Mouse (Mus musculus): Measurements from ENCODE around the gene Ppp1r21.

The Ppp1r21 gene

GRCm38 (mm10) chr17:88527781-88528180 lies 2.1 kb upstream of the Ppp1r21 start:
- DNase-seq (ENCODE audit: low read depth, low spot score), result peak; percentile 91

GRCm38 (mm10) chr17:88530236-88530619 lies 310 bp downstream of the Ppp1r21 start:
- DNase-seq (ENCODE audit: low read depth, low spot score), result peak; percentile 55

DNA sequence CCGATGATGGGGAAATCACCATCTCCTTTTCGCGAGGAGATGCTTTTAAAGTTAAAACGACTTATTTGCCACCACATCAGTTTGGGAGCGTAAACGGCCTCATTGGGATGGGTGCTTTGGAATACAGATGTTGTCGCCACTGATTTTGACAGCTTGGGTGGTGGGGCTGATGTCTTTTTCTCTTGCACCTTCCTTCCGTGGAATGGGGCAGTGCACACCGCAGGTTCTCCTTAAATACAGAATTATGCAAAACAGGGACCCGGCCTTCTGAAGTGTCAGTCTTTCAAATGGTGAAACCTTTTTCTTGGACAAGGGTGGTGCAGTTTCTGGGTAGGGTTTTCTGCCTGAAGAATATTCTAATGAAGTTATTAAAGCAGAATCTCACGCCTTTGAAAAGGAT lies 749 bp downstream of the Ppp1r21 start:
- no peak for DNase-seq (ENCODE audit: low read depth, low spot score)

GRCm38 (mm10) chr17:88531176-88531575 lies 1.3 kb downstream of the Ppp1r21 start:
- DNase-seq (ENCODE audit: low read depth, low spot score), result no peak

DNA sequence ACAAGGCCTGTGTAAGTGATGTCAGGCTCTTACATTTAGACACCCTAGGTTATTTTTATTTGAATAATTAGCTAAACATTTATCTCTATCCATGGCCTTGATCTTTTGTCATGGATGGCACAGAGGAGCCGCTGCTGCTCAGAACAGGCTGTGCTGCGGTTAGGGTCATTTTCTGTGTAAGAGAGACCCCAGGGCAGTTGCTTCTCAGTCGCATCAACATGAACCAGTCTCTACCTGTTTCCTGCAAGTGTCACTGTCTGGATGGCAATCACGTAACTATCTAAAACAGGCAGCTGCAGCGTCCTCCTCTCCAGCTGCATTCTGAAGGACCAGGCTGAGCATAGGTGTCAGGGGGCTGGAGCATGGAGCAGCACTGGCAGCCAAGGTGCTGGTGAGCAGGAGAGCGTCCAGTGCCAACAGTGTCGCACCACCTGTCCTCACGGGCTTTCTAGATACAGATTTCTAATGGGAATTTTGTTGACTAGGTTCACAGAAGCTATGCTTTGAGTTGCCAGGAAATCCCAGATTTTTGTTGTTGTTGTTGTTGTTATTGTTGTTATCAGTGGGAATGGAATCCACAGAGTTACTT lies 8.0 kb downstream of the Ppp1r21 start:
- no peak for DNase-seq (ENCODE audit: low read depth, low spot score)

DNA sequence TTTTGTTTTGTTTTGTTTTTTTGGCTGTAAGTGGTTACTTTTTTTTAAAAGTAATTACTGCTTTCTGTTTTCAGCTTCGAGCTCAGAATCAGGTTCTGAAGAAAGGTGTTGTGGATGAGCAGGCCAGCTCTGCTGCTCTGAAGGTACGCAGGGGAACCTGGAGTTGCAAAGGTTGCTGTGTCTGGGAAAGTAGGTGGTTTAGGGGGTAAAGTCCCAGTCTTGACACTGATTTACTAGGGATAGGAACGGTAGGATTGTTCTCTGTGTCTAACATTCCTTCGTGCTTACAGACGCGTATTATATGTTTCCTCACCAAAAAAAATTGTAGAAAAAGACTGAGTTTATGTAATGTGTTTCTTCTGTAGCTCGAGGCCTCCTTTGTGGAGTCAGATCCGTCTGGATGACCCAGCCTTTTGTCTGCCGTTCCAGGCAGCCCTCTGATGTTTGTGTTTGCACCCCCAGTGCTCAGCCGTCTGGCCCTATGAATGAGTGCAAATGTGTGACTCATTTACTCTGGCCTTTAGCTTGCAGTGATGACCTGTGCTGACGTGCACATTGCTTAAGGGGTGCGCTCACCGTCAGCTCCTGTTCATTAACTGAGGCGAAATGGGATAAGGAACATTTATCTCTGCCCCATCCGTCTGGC lies 13.0 kb downstream of the Ppp1r21 start:
- peak; percentile 66 for DNase-seq (ENCODE audit: low read depth, low spot score)

- no peak for DNase-seq (ENCODE audit: low read depth, low spot score)
Observed at GRCm38 (mm10) chr17:88543417-88543782, 13.5 kb downstream of the Ppp1r21 start.

GRCm38 (mm10) chr17:88545217-88545784 lies 15.4 kb downstream of the Ppp1r21 start:
- DNase-seq (ENCODE audit: low read depth, low spot score), result no peak

GRCm38 (mm10) chr17:88546745-88547144 lies 16.8 kb downstream of the Ppp1r21 start:
- no peak for DNase-seq (ENCODE audit: low read depth, low spot score)

- no peak for DNase-seq (ENCODE audit: low read depth, low spot score)
Observed at GRCm38 (mm10) chr17:88549411-88550191, 19.7 kb downstream of the Ppp1r21 start.

GRCm38 (mm10) chr17:88550351-88550750 lies 20.4 kb downstream of the Ppp1r21 start:
- no peak for DNase-seq (ENCODE audit: low read depth, low spot score)

DNA sequence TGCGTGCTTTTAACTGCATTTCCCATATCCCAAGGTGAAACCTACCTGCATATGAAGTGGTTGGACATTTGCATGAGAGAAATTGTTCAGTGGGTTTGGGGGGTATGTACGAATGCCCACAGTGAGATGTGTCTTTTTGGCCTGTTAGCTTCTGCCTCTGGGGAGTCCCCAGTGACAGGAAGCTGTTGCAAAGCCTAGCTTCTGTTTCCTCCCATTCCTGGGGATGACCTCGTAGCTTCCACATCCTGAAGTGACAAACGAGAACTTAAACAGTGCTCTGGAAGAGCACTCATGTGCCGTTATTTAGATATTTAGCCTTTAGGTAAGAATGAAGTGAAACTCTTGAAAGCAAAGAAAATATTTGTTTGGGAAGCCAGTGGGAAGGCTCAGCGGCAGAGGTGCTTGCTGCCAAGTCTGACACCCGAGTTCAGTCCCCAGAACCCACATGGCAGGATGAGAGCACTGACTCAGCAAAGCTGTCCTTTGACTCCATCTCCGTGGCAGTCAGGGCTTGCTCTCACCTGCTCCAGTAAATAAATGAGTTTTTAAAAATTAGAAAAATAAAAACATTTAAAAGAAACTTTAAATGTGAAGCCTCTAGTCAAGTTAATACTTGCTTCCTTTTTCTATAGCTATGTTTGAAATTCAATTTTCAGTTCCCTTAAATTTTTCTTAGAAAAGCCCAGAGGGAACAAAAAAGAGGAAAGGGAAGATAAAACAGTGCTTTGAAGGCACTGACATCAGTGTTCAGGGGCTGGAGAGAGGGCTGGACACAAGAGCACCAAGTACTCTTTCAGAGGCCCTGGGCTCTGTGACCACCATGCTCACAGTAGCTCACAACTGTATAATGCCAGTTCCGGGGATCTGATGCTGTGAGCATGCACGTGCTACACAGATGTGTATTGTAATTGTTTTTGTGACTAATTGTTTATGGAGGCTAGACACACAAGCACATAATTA lies 21.3 kb downstream of the Ppp1r21 start:
- DNase-seq (ENCODE audit: low read depth, low spot score), result no peak

DNA sequence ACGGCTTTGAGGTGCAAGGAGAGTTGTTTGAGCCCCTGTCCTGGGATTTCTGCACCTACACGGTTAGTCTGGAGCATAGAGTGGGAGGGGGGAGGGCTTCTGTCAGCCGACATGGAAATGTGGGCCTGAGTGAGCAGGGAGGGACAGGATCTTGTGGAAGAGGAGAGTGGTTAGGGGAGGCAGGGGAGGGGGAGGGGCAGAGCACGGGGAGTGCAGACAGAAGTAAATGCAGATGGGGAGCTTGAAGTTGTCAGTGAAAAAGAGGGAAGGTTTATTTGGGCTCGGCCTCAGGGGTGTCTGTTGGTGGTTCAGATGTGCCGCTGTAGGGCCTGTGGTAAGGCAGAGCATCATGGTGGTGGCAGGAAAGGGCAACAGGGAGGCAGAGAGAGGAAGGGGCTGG lies 22.6 kb downstream of the Ppp1r21 start:
- DNase-seq (ENCODE audit: low read depth, low spot score), result no peak

GRCm38 (mm10) chr17:88553001-88553449 lies 23.1 kb downstream of the Ppp1r21 start:
- DNase-seq (ENCODE audit: low read depth, low spot score), result no peak

DNA sequence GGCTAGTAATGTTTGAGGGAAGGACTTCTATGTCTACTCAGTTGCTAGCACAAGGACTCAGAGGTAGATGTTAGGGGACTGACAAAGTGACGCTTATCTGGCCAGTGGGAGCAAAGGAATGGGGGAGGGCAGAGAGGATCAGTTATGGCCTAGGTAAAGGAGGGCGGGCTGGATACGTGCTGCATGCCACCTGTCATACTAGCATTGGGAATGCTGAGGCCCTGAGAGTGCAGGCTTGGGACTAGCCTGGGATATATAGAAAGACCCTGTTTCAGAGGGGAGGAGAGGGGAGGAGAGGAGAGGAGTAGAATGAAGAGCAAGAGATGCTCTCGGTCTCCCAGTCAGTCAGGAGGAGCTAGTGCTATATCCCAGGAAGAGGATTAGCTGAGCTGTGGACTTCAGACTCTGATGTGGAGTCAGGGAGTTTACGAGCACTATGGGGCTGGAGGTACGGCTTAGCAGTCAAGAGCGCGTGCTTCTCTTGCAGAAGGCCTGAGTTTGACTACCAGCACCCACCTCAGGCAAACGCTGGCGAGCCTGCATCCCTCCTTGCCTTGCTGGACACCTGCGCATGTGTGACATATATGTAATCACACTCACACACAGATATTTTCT lies 23.7 kb downstream of the Ppp1r21 start:
- DNase-seq (ENCODE audit: low read depth, low spot score), result no peak

GRCm38 (mm10) chr17:88556176-88556575 lies 26.3 kb downstream of the Ppp1r21 start:
- DNase-seq (ENCODE audit: low read depth, low spot score), result no peak

GRCm38 (mm10) chr17:88556688-88557087 lies 26.8 kb downstream of the Ppp1r21 start:
- peak; percentile 11 for DNase-seq (ENCODE audit: low read depth, low spot score)

GRCm38 (mm10) chr17:88558168-88558842 lies 28.4 kb downstream of the Ppp1r21 start:
- peak; percentile 92 for DNase-seq (ENCODE audit: low read depth, low spot score)

- DNase-seq (ENCODE audit: low read depth, low spot score), result no peak
Observed at GRCm38 (mm10) chr17:88563611-88564010, 33.7 kb downstream of the Ppp1r21 start.

GRCm38 (mm10) chr17:88569807-88570540 lies 40.1 kb downstream of the Ppp1r21 start:
- no peak for DNase-seq (ENCODE audit: low read depth, low spot score)

Data from 3T3-L1 (cell line).